Mouse (Mus musculus) cerebellum, adult (tissue): ENCODE measurements around the gene Slc25a19.

Experiments
- ATAC-seq: cut with Nextera tagmentation; 2 replicates; pipeline ENCODE4 v1.9.2; 2017; ENCODE audit warnings: mild to moderate bottlenecking, moderate library complexity, mixed read lengths; ENCODE audit not compliant: insufficient number of reproducible peaks, low FRiP score, low TSS enrichment

Slc25a19 gene

GRCm38 (mm10) chr11:115603476-115604303, 24.4 kb downstream of the Slc25a19 start, which contains the start of the genes Mrps7 and Gga3:
TSS of gene Mrps7 (plus strand) at chr11:115603925.
TSS of gene Gga3 (minus strand) at chr11:115604051.
- ATAC-seq: peak; percentile 84

GRCm38 (mm10) chr11:115603128-115603475, 25.0 kb downstream of the Slc25a19 start:
- ATAC-seq: no peak

- no peak for ATAC-seq
Observed at GRCm38 (mm10) chr11:115601174-115601573, 26.9 kb downstream of the Slc25a19 start.

- no peak for ATAC-seq
Observed at GRCm38 (mm10) chr11:115600743-115601142, 27.4 kb downstream of the Slc25a19 start.

DNA sequence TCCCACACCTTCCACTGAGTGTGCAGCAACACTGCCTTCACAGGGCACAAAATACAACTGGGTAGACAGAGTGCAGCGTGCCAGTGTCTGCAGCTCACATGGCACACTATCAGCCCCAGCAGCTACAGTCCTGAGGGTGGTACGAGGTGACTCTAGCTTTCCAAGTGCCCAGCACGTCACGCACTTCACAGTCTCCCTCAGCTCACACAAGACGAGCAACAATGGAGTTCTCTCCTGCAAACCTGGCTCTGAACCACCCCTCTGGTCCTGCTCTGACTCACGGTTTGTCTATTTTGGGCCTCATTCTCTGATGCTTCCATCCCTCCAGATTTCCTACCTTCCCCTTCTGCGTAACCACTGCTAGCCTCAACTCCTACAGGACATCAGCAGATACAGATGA, 28.4 kb downstream of the Slc25a19 start:
- ATAC-seq: no peak

GRCm38 (mm10) chr11:115598309-115598708, 29.8 kb downstream of the Slc25a19 start:
- no peak for ATAC-seq

DNA sequence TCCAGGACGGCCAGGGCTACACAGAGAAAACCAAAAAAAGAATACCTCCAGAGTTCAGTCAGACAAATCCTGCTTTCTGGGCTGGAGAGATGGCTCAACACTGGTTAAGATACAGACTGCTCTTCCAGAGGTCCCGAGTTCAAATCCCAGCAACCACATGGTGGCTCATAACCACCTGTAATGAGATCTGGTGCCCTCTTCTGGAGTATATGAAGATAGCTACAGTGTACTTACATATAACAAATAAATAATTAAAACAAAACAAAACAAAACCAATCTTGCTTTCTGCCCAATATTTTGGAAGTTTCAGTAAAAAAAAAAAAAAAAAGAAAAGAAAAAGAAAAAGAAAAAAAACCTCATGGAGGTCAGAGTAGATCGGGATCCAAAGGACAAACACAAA, 32.9 kb downstream of the Slc25a19 start:
- ATAC-seq: no peak

DNA sequence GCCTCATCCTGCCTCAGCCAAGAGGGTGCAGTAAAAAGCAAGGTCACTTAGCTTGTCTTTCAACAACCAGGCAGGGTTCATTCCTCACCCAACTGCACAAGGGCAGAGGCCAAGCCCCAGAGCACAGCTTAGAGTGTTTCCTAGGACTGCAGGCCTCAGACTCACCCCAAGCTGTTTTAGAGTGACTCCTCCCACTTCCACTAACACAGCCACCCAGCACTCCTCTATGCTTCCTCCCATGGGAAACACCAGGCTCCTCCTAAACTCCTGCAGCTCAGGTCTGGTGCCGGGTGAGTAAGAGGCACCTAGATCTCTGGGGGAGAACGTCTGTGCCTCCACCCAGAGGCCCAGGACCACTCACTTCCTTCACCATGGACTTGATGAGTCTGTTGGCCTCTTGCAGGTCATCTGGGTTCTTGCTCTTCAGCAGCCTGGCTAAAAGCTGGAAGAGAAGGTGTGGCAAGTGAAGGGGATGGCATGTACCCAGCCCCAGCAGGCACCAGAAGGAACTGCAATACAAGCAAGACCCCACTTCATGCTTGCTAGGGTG, 37.5 kb downstream of the Slc25a19 start:
- ATAC-seq: no peak

DNA sequence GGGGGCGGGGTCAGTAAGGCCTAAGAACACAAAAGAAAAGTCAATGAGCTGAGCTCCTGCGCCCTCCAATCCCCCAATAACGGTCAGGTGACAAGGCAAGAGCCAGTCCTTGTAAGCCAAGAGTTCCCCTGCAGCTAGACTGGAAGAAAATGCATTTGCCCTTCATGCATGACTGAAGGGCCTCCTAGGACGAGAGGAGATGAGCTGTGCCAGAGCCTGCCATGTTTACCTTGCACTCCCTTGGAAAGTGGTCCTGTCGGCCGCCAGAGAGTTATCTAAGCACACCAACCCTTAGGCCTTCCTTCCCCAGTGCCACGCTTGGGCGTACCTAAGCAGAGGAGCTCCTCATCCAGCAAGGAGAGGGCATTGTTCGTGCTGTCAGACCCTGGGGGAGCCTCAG, 40.1 kb downstream of the Slc25a19 start:
- no peak for ATAC-seq

GRCm38 (mm10) chr11:115586403-115586802, 41.7 kb downstream of the Slc25a19 start:
- no peak for ATAC-seq

DNA sequence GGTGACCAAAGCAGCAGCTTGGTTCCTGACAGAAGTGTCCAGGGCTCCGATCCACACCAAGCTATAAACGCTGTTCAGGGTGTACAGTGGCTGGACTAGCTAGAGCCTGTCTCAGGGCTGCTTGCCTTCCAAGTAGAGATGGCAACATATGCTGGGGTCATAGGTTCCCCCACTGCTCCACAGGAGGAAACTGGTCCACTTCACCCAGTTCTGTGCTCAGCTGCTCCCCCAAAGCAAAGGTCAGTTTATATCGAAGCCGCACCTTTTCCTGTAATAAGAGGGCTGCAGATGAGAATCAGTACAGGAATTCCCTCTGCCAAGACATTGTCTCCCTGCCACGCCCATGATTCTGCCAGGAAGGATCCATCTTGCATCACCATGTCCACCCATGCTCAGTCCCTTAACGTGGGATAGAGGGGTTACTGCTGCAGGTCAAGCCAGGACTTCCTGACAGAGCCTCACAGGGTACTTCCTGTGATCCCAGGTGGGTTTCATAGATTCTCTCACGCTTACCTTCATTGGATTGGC, 42.5 kb downstream of the Slc25a19 start:
- no peak for ATAC-seq

- no peak for ATAC-seq
Observed at GRCm38 (mm10) chr11:115584376-115585073, 43.6 kb downstream of the Slc25a19 start.

- ATAC-seq: no peak
Observed at GRCm38 (mm10) chr11:115582913-115583606, 45.0 kb downstream of the Slc25a19 start.

- no peak for ATAC-seq
Observed at GRCm38 (mm10) chr11:115579080-115579479, 49.0 kb downstream of the Slc25a19 start.

GRCm38 (mm10) chr11:115564961-115565360, 63.1 kb downstream of the Slc25a19 start:
- no peak for ATAC-seq
